Mouse (Mus musculus) midbrain, embryonic 10.5 days (tissue): Measurements from ENCODE around the gene Ost4. TPM values are rescaled to one million over a fixed set of nuclear protein-coding genes. Genes with fewer than 3 reads are reported as not detected.

ENCODE experiments used
- DNase-seq: peaks from one replicate; pipeline ENCODE4 v3.0.0-alpha.2; 2017; ENCODE audit warnings: low spot score
- H3K27ac ChIP-seq: fragments of 300-500 bp; sonication (generic); replicated peaks from 2 replicates; pipeline ENCODE4 v1.5.1; 2016; ENCODE audit warnings: mild to moderate bottlenecking
- H3K27me3 ChIP-seq: fragments of 300-500 bp; sonication (generic); 2 replicates; pipeline ENCODE4 v1.6.1; 2016; ENCODE audit warnings: low read depth, mild to moderate bottlenecking; ENCODE audit not compliant: poor library complexity, severe bottlenecking
- H3K36me3 ChIP-seq: fragments of 300-500 bp; sonication (generic); 2 replicates; pipeline ENCODE4 v1.6.1; 2016; ENCODE audit warnings: mild to moderate bottlenecking, moderate library complexity
- H3K4me1 ChIP-seq: fragments of 300-500 bp; sonication (generic); 2 replicates; pipeline ENCODE4 v1.6.1; 2016
- H3K4me3 ChIP-seq: fragments of 300-500 bp; sonication (generic); 2 replicates; pipeline ENCODE4 v1.5.1; 2016; ENCODE audit warnings: mild to moderate bottlenecking, moderate library complexity
- H3K9me3 ChIP-seq: fragments of 300-500 bp; sonication (generic); replicated peaks from 2 replicates; pipeline ENCODE4 v1.6.1; 2016; ENCODE audit warnings: mild to moderate bottlenecking
- WGBS: fragments of 180-500 bp; shearing (Covaris S2); methylation state at CpG from one replicate; pipeline ENCODE4 v1.1.7; 2016; 5-methylcytosine and 5-hydroxymethylcytosine counted together
- polyA plus RNA-seq: library from polyadenylated mRNA; unstranded; fragments of >200 nt; fragmentation: Nextera tagmentation; extraction: Ambion mirVana; gene quantifications from 2 replicates; pipeline ENCODE4 v1.2.1, GENCODE M21; 2016

Gene Ost4
- 380 and 415 TPM in 2 replicates for polyA plus RNA-seq

- WGBS, result under 1% methylated on average over 58 of the region's 58 CpGs
- Histone ChIP-seq H3K27me3 (peaks cover 12% of the 10 kb centered on the region), H3K4me1 (peaks cover 39% of the 10 kb centered on the region), H3K36me3 (peaks cover 38% of the 10 kb centered on the region), H3K27ac (peak within 1 kb of the TSS; percentile 92), H3K4me3 (peak within 1 kb of the TSS; percentile 70), H3K9me3 (no peaks in the 10 kb centered on the region)
- DNase-seq, result peak; percentile 97
Observed at GRCm38 (mm10) chr5:30907413-30908059, at the start of gene Ost4. Gene Ost4 (minus strand): TSS chr5:30907788.

GRCm38 (mm10) chr5:30955751-30956150, 48.2 kb upstream of the Ost4 start:
- H3K27ac ChIP-seq, result no peak overlapping the region
- no peak overlapping the region for H3K4me3 ChIP-seq
- H3K27me3 ChIP-seq, result no peaks in the 10 kb centered on the region
- peaks cover 26% of the 10 kb centered on the region for H3K4me1 ChIP-seq
- peaks cover 66% of the 10 kb centered on the region for H3K36me3 ChIP-seq
- no peak for DNase-seq
- 95% methylated on average over 6 of the region's 6 CpGs for WGBS
- H3K9me3 ChIP-seq, result no peaks in the 10 kb centered on the region

GRCm38 (mm10) chr5:30954556-30954955, 47.0 kb upstream of the Ost4 start:
- 96% methylated on average over 9 of the region's 9 CpGs for WGBS
- Histone ChIP-seq H3K9me3 (no peaks in the 10 kb centered on the region), H3K4me3 (no peak overlapping the region), H3K27me3 (no peaks in the 10 kb centered on the region), H3K4me1 (peaks cover 37% of the 10 kb centered on the region), H3K36me3 (peaks cover 66% of the 10 kb centered on the region), H3K27ac (no peak overlapping the region)
- no peak for DNase-seq

GRCm38 (mm10) chr5:30954065-30954464, 46.5 kb upstream of the Ost4 start:
- Histone ChIP-seq H3K36me3 (peaks cover 66% of the 10 kb centered on the region), H3K27me3 (peaks cover 1% of the 10 kb centered on the region), H3K9me3 (no peaks in the 10 kb centered on the region), H3K4me1 (peaks cover 37% of the 10 kb centered on the region), H3K4me3 (no peak overlapping the region; the same call in 1 of the 2 replicates), H3K27ac (no peak overlapping the region)
- no peak for DNase-seq
- 96% methylated on average over 6 of the region's 6 CpGs for WGBS

- 86% methylated on average over 5 of the region's 5 CpGs for WGBS
- Histone ChIP-seq H3K36me3 (peaks cover 52% of the 10 kb centered on the region), H3K4me1 (peaks cover 26% of the 10 kb centered on the region)
Observed at GRCm38 (mm10) chr5:30952551-30952950, 45.0 kb upstream of the Ost4 start.

GRCm38 (mm10) chr5:30951706-30952105, 44.1 kb upstream of the Ost4 start:
- DNase-seq, result no peak
- H3K9me3 ChIP-seq, result no peaks in the 10 kb centered on the region
- peaks cover 23% of the 10 kb centered on the region for H3K4me1 ChIP-seq
- H3K27me3 ChIP-seq, result peaks cover 24% of the 10 kb centered on the region
- no peak overlapping the region for H3K27ac ChIP-seq
- WGBS, result 89% methylated on average over 6 of the region's 6 CpGs
- H3K36me3 ChIP-seq, result peaks cover 47% of the 10 kb centered on the region
- H3K4me3 ChIP-seq, result no peak overlapping the region

More at GRCm38 (mm10) chr5:30952551-30952950, 45.0 kb upstream of the Ost4 start:
- DNase-seq, result no peak
- H3K27ac ChIP-seq, result no peak overlapping the region
- peaks cover 16% of the 10 kb centered on the region for H3K27me3 ChIP-seq
- no peak overlapping the region for H3K4me3 ChIP-seq
- no peaks in the 10 kb centered on the region for H3K9me3 ChIP-seq

GRCm38 (mm10) chr5:30950922-30951321, 43.3 kb upstream of the Ost4 start:
- DNase-seq, result no peak
- peaks cover 23% of the 10 kb centered on the region for H3K4me1 ChIP-seq
- H3K9me3 ChIP-seq, result no peaks in the 10 kb centered on the region
- no peak overlapping the region for H3K27ac ChIP-seq
- 0 out of 2 replicates have a peak overlapping the region, but pooled peaks have one; percentile 59 for H3K4me3 ChIP-seq
- H3K36me3 ChIP-seq, result peaks cover 44% of the 10 kb centered on the region
- peaks cover 31% of the 10 kb centered on the region for H3K27me3 ChIP-seq
- 94% methylated on average over 2 of the region's 2 CpGs for WGBS

- H3K27ac ChIP-seq, result no peak overlapping the region
- peaks cover 25% of the 10 kb centered on the region for H3K4me1 ChIP-seq
- H3K4me3 ChIP-seq, result peak overlapping the region; percentile 59
- no peaks in the 10 kb centered on the region for H3K9me3 ChIP-seq
- 72% methylated on average over 4 of the region's 4 CpGs for WGBS
- H3K36me3 ChIP-seq, result peaks cover 40% of the 10 kb centered on the region
- H3K27me3 ChIP-seq, result peaks cover 36% of the 10 kb centered on the region
- DNase-seq, result no peak
Observed at GRCm38 (mm10) chr5:30950451-30950850, 42.9 kb upstream of the Ost4 start.

GRCm38 (mm10) chr5:30949654-30950326, 42.2 kb upstream of the Ost4 start:
- H3K4me3 ChIP-seq, result peak overlapping the region; percentile 59
- H3K27me3 ChIP-seq, result peaks cover 43% of the 10 kb centered on the region
- H3K36me3 ChIP-seq, result peaks cover 33% of the 10 kb centered on the region
- DNase-seq, result peak; percentile 94
- H3K27ac ChIP-seq, result peak overlapping the region; percentile 81
- no peaks in the 10 kb centered on the region for H3K9me3 ChIP-seq
- H3K4me1 ChIP-seq, result peaks cover 32% of the 10 kb centered on the region
- under 1% methylated on average over 31 of the region's 31 CpGs for WGBS

- Histone ChIP-seq H3K4me3 (no peak overlapping the region), H3K4me1 (peaks cover 36% of the 10 kb centered on the region), H3K36me3 (peaks cover 21% of the 10 kb centered on the region), H3K27me3 (peaks cover 51% of the 10 kb centered on the region), H3K27ac (no peak overlapping the region), H3K9me3 (no peaks in the 10 kb centered on the region)
- WGBS, result 74% methylated on average over 5 of the region's 5 CpGs
- no peak for DNase-seq
Observed at GRCm38 (mm10) chr5:30948620-30949019, 41.0 kb upstream of the Ost4 start.

- DNase-seq, result peak; percentile 60
- Histone ChIP-seq H3K36me3 (no peaks in the 10 kb centered on the region), H3K4me1 (peaks cover 28% of the 10 kb centered on the region), H3K9me3 (no peaks in the 10 kb centered on the region), H3K27me3 (peaks cover 51% of the 10 kb centered on the region), H3K27ac (peak within 1 kb of the TSS; percentile 81), H3K4me3 (peak within 1 kb of the TSS; percentile 64)
- 5% methylated on average over 44 of the region's 44 CpGs for WGBS
Observed at GRCm38 (mm10) chr5:30944956-30945781, 37.6 kb upstream of the Ost4 start, which contains the start of gene Cgref1. Gene Cgref1 (minus strand): TSS chr5:30945591.

- Histone ChIP-seq H3K4me3 (0 out of 2 replicates have a peak overlapping the region, but pooled peaks have one; percentile 64), H3K36me3 (no peaks in the 10 kb centered on the region), H3K4me1 (peaks cover 20% of the 10 kb centered on the region), H3K27ac (no peak overlapping the region), H3K27me3 (peaks cover 51% of the 10 kb centered on the region), H3K9me3 (no peaks in the 10 kb centered on the region)
- DNase-seq, result no peak
- 90% methylated on average over 6 of the region's 6 CpGs for WGBS
Observed at GRCm38 (mm10) chr5:30944344-30944743, 36.8 kb upstream of the Ost4 start.
